Mouse (Mus musculus) layer of hippocampus, adult 8-10 months (tissue): Measurements from ENCODE around the gene Swt1. TPM values are rescaled to one million over a fixed set of nuclear protein-coding genes. Genes with fewer than 3 reads are reported as not detected.
"Not testable (repeated sequence)": the region's sequence is repeated elsewhere in the genome, so short reads cannot be mapped to it uniquely, and the experiment has no call there.

Experiments used
- DNase-seq, 2 experiments: peaks; one replicate each; pipeline ENCODE4 v3.0.0; 2022; ENCODE audit warnings: low spot score in 2 of 2
- total RNA-seq, 4 experiments: library from RNA; stranded (reverse); gene quantifications; 2 replicates each; pipeline ENCODE4 v1.2.4; 2022

Swt1 gene
- 10 to 100 TPM; 13.2 to 17.7 (median 15.5) TPM for total RNA-seq

DNA sequence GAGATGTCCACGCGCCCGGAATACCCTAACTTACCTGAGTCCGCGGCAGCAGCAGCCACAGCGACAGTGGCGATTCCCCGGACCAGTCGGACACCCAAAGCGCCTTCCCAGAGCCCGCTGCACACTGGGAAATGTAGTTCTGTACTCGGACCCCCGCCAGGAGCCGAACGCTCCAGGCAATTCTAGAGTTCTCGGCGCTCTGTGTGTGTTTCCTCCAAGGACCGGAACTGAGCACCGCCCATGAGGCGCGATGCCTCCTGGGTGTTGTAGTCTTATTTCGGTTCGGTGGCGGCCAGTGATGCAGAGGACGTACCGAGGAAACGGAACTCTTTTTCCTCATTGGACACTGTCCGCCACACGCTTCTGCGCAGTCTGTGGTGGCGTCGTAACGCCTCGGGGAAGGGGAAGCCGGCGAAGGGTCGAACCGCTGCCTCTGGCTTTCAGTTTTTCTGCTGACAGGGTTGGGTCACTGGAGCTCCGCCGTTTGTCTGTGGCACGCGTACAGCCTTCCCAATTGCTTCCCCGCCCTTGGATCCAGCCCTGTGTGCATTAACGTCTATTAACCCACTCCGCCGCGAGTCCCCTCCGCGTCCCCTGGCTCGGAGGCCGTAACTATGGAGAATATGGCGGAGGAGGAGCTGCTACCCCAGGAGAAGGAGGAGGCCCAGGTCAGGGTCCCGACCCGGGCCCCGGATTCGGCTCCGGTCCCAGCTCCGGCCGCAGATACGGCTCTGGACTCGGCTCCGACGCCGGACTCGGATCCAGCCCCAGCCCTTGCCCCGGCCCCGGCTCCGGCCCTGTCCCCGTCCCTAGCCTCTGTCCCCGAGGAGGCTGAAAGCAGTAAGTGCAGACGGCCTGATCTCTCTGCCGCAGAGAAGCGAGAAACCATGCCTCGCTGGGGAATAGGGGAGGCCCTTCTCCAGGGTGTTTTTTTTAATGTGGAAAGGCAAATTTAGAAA, at the start of gene Swt1, which contains the start of gene Trmt1l:
Gene Swt1 (minus strand): TSS at position 193 of the 959 bp plus-strand sequence.
Gene Trmt1l (plus strand): TSS at position 280 of the 959 bp plus-strand sequence.
- peak; percentile 99 for DNase-seq

DNA sequence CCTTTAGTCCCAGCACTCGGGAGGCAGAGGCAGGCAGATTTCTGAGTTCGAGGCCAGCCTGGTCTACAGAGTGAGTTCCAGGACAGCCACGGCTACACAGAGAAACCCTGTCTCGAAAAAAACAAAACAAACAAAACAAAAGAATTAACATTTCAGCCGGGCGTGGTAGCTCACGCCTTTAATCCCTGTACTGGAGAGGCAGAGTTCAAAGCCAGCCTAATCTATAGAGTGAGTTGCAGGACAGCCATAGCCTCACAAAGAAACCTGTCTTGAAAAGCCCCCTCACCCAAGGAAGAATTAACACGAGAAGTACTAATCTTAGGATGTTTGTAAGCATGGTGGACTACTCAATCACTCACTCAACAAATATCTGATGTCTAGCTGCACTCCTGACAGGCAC, 44.1 kb upstream of the Swt1 start:
- DNase-seq = not testable (repeated sequence)

DNA sequence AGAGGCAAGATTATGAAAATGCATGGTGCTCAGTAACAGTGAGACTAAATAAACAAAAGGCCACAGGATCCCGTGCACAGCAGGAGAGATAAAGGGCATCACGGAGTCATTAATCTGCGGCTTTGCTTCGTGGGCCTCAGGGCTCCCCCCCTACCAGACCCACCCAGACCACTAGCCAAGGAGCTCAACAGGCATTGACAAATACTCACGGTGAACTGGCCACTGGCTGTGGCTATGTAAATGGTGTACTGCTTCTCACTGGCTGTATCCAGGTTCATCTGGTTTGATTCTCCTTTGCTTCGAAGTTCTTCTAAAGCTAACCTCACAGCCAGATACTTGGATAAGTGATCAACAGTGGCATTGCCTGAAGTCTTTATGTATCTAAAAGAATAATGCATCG, 43.2 kb upstream of the Swt1 start:
- no peak for DNase-seq

DNA sequence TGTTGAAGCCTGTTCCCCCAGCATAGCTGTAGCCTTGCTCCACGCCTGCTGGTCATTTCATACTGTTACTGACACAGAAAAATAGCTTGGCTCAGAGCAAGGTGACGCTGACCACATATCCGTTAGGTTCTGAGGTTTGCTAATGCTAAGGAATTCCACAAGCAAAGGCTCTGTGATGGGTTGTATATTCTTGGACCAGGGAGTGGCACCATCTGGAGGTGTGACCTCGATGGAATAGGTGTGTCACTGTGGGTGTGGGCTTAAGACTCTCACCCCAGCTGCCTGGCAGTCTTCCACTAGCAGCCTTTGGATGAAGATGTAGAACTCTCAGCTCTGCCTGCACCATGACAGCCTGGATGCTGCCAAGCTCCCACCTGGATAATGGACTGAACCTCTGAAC, 38.3 kb upstream of the Swt1 start:
- no peak for DNase-seq

DNA sequence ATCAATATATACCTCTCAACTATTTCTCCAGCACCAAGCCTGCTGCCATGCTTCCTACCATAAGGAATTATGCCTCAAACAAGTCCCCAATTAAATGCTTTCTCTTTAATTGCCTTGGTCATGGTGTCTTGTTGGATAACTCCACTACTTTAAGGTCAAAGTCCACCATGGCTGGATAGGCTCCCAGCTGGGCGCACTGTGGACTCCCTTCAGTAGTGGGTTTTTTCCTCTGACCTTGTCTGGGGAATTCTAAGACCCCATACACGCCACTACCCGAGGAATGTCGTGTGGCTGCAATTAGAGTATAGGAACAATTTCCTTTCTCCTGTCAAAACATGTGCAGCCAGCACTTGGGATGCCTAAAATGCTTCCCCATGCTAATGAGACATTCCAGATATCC, 36.7 kb upstream of the Swt1 start:
- DNase-seq = no peak

DNA sequence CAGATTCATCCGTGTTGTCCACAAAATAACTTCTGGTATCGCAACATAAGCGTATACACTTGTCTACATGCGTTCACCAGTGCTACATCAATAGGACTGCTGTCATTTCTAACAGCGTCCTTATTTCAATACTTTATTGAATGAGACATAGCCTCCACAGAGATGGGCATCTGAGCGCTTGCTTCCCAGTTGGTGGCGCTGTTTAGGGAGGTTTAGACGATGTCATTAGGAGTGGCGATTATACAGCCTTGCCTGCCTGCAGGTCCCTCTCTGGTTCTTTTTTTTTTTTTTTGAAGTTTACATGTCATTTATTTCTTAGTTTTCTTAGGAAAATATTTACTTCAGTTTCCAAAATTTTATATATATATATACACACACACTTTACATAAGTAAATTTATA, 33.0 kb upstream of the Swt1 start:
- DNase-seq = no peak

DNA sequence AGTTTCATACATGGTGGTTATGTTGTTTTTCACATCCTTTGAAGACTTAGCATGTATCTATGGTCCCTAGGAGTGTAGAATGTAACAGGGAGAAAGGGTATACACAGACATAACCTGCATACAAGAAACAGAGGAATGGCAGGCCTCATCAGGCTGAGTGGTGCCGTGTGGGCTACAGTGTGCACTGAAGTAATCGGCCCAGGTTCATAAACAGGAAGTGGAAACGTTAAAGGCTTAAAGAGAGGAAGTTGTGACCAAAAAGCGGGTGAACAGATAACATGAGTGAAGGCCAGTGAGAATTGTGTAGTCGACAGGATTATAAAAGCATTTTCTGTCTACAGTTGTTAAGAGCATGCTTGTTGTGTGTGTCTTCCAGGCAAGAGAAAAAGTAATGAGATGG, 28.8 kb upstream of the Swt1 start:
- DNase-seq = no peak

DNA sequence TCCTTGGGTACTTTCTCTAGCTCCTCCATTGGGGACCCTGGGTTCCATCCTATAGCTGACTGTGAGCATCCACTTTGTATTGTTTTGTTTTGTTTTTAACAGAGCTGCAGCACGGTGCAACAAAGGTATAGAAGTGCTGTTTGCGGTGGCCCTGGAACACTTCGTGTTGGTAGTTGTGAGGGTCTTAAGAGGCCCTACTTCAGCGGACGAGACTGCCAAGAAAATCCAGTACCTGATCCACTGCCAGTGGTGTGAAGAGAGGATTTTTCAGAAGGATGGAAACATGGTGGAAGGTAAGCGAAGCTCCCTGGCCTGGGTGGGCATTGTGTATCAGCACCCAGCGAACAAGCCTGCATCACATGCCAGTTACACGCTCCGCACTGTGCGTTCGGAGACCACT, 23.7 kb upstream of the Swt1 start:
- no peak for DNase-seq

DNA sequence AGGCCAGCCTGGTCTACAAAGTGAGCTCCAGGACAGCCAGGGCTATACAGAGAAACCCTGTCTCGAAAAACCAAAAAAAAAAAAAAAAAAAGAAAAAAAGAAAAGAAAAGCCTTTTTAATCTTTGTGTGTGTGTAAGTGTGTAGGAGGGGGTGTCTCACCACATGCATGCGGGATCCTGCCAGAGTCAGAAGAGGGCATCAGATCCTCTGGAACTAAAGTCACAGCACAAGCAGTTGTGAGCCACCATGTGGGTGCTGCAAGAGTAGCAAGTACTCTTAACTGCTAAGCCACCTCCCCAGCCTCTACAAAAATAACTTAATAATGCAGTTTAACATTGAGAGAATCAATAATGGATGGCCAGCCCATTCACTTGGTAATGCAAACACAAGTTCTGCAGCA, 22.6 kb upstream of the Swt1 start:
- no peak for DNase-seq

DNA sequence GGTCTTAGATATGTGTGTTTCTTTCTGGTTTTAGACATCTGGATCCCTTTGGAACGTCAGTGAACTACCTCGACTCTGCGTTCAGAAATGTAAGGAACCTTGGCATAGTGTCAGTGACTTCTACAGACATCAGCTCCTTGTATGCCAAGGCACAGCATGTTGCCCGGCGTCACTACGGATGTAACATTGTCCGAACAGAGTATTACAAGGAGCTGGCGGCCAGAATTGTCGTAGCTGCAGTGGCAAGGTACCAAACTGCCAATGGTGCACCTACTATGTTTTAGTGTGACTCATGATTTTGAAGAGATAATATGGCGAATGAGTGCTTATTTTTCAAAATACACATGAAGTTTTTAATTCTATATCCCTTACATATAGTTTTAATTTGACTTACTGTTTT, 21.6 kb upstream of the Swt1 start:
- no peak for DNase-seq

DNA sequence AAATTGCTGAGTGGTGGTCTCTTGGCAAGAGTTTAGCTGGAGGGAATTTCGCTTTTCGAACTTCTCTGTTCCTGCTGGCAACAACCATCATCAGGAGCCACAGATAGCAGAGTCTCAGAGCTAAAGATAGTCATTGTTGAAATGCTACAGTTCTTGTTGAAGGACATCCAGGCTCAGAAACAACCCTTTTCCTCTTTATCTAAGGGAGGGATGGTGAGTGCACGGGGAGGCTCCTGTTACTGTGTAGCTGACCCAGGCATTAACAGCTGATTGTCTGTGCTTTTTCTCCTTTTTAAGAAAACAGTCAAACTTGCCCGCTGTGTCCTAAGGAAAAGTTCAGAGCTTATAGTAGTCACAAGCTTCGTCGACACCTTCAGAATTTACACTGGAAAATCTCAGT, 7.2 kb upstream of the Swt1 start:
- DNase-seq = no peak

DNA sequence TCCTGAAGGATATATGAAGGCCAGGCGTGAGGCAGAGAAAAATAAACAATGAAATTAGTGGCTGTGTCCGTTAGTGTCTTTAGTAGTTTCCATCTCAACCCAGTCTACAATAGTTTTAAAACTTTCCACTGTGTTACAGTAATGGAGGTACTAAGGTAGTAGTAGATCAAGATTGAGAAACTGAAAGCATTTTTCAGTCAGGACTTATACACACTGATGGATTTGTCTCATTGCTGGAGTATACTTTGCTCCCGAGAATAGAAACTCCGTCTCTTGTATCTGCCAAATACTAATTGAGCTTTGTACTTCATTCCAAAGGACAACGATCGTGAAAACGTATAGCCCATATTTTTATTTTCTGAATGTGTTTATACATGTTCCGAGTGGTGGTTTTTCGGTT, 1.1 kb upstream of the Swt1 start:
- no peak for DNase-seq

DNA sequence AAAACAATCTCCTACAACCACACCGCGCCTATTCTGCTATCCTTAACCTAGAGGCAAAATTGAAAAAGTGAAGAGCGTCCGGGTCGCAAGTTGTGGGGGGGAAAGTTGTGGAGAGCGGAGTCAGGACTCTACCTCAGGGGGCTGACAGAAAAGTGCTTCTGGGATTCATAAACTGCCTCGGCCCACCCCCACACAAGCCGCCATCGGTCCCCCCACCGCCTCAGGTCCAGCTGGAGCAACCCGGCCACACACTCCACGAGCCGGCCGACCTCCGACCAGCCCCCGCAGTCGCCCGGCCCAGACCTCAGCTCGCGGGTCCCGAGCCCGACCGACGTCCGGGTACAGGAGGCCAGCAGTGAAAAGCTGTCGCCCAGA, 380 bp downstream of the Swt1 start:
- DNase-seq = no peak

DNA sequence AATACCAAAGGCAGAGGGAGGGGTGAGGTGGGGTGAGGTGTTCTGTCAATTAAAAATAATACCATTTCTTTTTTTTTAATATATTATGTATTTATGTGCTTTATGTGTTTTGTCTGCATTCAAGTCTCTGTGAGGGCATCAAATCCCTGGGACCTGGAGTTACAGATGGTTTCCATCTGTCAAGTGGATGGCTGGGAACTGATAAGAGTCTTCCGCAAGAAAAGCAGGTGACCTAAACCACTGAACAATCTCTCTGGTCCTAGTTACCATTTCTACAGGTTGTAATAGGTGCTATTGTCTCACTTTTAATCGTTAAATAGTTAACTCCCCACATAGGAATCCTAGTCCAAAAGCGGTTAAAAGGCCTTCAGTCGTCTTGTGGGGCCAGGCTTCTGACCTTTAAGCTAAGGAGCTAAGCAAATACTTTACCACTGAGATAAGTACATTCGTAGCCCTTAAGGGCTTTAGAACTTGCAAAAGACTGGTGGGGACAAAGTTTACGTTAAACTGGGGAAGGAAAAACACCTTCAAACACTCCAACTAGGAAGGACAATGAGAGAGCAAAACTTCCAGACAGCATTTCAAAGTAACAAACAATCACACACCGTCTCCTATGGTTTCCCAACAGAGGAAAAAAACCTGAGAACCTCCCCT, 1.2 kb downstream of the Swt1 start:
- DNase-seq = no peak

DNA sequence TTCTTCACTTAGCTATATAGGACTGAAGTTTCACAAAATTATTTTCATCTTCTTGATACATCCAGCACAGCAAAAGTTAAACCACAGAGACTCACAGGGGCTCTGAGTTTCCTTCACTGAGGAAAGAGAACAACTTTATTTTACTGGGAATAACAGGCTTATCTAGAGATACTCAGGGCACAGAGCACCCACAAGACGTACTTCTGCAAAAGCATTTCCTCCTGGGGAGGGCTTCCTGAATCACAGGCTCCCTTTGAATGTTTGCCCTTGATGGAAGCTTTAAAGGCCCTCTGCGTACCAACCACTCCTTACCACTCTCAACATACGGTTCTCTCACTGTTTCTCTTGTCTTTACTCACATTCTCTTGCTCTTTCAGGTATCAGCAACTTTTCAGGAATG, 6.1 kb downstream of the Swt1 start:
- no peak for DNase-seq

DNA sequence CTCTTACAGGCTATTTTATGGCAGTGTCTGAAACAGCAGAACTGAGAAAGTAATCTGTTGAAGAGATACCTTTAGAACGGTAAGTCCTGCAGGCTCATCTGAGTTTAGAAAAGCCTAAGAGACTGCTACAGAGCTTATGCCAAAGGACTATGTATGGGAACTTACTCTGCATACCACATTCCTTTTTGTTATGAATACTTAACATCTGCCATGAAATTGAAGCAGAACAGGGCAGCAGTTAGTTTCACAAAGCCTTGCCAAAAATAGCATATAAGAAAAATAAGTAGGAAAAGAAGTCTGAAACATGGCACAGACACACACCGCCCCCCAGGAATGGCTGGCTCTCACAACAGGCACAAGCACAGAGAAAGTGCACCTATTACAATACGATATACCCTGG, 18.4 kb downstream of the Swt1 start:
- no peak for DNase-seq

DNA sequence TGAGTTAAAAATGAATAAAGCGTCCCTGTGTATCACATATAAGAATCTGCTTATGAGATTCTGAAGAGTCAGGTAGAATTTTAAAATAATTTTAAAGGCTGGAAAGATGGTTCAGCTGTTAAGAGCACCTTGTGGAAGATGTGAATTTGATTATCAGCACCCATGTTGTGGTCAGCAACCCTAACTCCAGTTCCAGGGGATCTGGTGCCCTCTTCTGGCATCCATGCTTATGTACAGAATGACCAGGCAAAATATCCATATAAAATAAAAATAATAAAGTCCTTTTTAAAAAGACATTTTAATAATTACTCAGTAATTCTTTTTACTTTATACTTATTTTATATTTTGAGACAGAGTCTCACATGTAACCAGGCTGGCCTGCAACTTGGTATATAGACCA, 38.2 kb downstream of the Swt1 start:
- no peak for DNase-seq

DNA sequence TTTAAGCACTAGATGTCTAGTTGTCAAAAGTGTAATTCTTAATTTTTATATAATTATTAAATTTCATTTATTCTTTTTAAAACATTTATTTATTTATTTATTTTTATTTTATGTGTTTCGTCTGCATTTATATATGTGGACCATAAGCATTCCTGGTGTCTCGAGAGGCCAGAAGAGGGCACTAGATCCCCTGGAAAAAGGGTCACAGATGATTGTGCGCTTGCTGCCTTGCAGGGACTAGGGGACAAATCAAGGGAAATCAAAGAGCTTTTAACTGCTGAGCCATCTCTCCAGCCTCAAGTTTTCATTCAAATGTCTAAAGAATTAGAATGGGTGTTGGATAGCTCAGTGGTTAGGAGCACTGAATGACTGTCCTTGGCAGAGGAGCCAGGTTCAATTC, 50.9 kb downstream of the Swt1 start:
- DNase-seq = no peak

DNA sequence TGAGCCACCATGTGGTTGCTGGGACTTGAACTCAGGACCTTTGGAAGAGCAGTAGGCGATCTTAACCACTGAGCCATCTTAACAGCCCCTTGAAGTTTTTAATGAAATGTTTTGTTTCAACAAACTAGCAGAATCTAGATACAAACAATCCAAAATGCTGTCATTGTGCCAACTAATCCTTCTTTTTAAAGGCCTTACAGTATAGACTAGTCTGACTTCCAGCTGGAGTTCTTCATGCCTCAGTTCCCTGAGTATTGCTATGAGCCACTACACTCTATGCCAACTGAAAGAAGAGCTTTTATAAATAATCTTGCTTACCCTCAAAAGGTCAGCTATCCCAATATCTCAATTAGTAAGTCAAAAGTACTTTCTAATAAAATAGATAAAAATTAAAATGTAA, 55.4 kb downstream of the Swt1 start:
- no peak for DNase-seq

DNA sequence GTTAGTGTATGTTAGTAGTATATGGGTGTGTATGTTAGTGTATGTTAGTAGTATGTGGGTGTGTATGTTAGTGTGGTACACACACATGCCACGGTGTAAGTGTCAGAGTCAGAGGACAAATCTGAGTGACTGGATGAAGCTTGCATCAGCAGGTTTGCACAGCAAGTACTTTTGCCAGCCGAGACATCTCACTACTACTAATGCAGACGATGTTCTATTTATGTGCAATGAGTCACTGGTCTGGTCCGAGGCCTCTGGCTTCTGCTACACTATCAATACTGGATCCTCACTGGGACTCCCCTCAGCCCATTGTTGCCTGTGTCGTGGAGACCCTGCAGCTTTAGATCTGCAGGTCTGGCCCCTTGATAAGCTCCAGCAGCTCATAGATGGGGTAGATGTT, 56.7 kb downstream of the Swt1 start:
- DNase-seq = no peak

DNA sequence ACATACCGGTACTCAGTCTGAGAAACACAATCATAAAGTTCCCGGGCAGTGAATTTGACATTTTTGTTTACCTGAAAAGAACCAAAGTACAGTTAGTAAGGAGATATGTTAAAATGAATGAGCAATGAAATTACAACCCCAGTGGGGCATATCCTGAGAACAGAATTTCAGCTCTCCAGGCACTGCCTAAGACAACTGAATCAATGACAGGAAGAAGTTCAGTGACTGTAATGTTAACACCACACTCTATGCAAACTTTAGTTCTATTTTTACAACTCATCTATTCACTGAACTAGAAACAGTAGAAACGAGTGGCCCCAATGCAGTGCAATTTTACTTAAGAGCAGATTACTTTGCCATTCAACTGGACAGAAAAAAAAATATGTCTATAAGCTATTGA, 57.7 kb downstream of the Swt1 start:
- DNase-seq = no peak

DNA sequence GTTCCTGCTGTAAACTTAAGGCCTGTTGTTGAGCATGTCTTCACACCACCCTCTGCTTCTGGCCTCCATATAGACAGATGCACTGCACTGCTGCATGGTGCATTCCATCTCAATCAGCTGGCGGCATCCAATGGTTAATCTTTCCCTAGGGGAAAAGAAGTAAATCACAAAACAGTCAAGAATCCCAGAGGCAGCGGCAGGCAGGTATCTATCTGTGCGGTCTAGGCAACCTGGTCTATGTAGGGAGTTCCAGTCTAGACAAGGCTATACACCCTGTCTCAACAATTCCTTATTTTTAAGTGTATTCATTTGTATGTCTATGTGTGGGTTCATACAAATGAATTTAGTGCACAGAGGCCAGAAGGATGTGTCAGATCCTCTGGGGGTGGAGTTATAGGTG, 59.8 kb downstream of the Swt1 start:
- DNase-seq = no peak
